Mouse (Mus musculus) spleen, postnatal 4 days (tissue): ENCODE data around the gene Muc5b.
"Not testable (repeated sequence)": the region's sequence is repeated elsewhere in the genome, so short reads cannot be mapped to it uniquely, and the experiment has no call there.

ENCODE experiments used
- DNase-seq, 2 experiments: peaks; one replicate each; pipeline ENCODE4 v3.0.0; 2022; ENCODE audit warnings: low spot score in 2 of 2

The Muc5b gene

DNA sequence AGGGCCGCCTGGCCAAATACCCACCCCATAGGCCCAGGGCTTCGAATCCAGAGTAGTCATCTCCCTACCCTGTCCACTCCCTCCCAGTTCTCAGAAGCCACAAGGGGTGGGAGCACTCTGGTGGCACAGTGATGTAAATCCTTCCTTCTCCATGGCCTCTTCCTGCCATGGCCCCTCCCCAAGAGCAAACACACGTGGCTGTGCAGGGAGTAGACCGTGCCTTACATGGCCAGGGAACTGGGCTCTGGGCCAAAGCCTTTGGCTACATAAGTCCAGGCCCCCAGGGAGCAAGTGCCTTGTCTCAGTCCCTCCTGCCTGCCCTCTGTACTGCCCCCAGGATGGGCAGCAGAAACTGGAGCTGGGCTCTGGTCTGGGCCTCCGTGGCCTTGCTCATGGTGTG lies at the start of gene Muc5b:
Gene Muc5b, plus strand, starts transcription at position 292 of the 400 bp plus-strand sequence.
- DNase-seq: no peak

DNA sequence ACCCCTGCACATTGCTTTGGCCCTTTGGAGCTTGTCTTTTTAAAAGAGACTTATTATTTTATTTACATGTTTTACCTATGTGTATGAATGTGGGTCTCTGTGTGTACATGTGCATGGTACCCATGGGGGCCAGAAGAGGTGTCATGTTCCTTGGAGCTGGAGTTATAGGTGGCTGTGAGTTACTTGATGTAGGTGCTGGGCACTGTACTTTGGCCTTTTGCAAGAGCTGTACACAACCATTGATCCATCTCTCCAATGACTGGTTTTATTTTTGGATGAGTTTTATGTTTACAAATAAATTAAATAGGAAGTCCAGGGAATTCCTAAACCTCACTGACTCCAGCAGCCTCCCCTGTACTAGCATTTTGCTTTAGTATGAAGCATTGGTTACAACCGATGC lies 44.6 kb upstream of the Muc5b start:
- no peak for DNase-seq

DNA sequence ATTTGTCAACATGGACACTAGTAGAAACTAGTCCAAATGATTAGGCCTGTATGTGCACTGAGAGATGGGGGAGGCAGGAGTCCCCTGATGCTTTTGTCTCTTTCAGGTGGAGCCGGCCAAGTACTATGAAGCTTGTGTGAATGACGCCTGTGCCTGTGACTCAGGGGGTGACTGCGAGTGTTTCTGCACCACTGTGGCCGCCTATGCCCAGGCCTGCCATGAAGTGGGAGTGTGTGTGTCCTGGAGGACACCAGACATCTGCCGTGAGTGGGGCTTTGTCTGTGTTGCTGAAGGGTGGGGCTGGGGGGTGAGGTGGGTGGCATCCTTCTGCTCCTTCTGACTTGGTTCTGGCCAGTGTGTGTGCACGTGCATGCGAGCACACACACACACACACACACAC lies 35.7 kb upstream of the Muc5b start:
- no peak for DNase-seq

DNA sequence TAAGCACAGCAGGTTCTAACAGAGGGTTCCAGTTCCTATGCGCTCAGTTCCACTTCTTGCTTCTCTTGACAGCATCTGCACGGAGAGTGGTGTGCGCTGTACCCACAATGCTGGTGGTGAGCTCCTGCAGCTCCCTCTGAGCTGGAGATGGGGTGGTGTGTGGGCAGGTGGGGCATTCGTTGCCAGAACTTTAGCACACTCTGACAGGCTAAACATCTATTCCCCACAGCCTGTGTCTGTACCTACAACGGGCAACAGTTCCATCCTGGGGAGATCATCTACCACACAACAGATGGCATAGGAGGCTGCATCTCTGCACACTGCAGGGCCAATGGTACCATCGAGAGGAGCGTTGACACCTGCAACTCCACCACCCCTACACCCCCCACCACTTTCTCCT lies 33.5 kb upstream of the Muc5b start:
- DNase-seq: no peak

DNA sequence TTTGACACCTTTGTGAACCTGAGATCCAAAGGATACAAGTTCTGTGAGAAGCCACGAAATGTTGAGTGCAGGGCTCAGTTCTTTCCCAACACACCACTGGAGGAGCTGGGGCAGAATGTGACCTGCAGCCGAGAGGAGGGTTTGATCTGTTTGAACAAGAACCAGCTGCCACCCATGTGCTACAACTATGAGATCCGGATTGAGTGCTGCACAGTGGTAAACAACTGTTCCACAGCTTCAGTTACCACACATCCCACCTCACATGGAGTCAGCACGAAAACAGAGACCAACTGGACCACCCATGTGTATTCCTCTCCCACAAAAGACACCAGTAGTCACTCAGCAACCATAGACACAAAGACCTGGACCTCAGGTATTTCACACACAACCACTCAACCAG lies 31.0 kb upstream of the Muc5b start:
- not testable (repeated sequence) for DNase-seq

DNA sequence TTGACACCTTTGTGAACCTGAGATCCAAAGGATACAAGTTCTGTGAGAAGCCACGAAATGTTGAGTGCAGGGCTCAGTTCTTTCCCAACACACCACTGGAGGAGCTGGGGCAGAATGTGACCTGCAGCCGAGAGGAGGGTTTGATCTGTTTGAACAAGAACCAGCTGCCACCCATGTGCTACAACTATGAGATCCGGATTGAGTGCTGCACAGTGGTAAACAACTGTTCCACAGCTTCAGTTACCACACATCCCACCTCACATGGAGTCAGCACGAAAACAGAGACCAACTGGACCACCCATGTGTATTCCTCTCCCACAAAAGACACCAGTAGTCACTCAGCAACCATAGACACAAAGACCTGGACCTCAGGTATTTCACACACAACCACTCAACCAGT lies 28.9 kb upstream of the Muc5b start:
- not testable (repeated sequence) for DNase-seq

DNA sequence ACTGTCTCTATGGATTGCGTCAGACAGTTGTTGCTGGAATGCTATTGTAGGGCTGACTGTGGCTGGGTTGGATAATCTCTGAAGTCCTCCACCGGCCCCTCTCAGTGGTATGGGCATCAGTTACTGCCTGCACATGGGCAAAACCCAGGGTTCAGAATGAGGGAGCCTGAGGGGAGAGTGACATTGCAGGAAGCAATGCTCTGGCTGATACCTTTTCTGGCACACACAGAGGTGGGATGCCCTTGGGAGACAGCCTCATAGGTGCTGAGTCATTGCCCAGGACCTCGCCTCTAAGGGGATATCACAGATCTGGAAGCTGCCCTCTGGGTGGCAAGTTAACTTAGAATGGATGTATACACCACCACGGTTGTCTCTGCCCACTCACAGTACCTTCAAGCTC lies 25.5 kb upstream of the Muc5b start:
- no peak for DNase-seq

DNA sequence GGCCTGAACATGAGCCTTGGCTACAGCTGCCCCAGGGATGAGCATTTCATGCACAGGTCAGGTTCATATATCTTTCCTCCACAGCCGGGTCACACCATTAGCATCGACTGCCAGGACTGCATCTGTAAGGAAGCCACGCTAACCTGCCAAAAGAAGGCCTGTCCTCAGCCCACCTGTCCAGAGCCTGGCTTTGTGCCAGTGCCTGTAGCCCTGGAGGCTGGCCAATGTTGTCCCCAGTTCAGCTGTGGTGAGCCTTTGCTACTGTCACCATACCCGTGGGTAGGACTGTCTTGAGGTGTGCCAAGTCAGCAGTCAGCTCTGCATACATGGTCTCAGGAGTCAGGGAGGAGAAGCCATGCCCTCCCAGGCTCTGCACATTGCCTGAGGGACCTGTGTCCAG lies 23.5 kb upstream of the Muc5b start:
- DNase-seq: no peak

DNA sequence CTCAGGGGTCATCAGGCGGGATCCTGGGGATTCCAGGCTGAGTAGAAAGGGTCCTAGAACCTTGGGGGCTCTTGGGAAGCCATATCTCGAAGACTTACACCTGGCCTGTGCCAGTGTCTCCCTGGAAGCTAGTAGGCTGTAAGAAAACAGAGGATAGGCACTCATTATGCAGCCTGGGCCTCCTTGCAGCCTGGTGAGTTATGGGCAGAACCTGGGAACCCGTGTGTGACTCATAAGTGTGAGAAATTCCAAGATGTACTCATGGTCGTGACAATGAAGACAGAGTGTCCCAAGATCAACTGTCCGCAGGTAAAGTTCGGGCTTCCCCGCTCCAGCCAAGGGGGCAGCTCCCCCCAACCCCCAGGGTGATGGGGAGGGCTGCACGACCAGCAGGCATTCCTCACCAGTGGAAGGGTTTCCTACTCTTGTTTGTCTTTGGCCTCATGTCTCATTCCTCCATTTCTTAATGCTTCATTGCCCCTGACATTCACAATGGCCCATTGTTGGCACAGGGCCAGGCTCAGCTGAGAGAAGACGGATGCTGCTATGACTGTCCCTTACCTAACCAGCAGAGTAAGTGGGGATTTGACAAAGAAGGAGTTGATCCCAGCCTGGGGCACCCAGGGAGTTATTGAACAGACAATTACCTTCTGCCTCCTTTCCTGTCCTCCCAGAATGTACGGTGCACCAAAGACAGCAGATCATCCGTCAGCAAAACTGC lies 21.4 kb upstream of the Muc5b start:
- DNase-seq: no peak

DNA sequence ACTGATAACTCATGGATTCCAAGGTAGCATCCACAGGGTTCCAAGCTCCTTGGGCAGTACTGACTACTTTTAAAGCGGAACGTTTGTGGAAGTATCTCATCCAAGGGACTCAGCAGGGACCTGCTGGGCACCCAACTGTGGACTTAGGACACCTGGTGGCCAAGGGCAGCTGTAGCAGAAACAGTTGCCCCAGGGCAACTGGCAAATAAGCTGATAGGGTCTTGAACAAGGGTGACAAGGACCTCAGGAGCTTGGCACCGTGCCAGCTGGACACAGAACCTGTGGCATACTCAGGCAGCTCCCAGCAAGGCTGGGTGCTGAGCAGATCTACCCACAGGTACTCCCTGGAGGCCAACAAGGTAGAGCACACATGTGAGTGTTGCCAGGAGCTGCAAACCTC lies 20.6 kb upstream of the Muc5b start:
- DNase-seq: no peak

DNA sequence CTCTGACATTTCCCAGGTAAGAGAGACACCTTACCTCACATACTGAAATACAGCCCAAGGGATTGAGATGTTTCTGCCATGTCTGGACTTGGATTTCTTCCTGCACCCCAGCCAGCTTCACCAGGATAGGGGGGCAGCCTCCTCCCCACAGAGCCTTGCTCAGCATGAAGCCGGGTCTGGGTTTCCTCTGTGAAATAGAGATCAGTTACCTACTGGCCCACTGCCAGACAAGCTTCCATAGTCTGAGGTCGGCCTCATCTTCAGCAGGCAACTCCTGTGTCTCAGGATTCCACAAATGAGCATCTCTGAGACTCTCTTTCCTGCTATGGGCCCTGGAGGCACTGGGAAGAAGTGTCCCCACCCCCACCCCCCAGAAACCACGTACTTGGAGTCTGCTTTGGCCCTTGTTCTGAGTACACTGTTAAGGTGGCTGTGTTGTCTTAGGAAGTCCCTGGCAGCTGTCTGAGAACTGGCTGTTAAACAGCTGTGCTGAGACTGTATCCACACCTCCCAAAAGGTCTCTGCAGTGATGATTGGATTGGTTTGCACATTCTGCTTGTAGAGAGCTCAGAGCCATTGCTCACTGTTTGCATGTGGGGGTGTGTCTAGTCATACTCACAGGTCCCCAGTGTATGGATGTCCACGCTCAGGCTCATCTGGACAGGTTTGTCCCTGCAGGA lies 16.1 kb upstream of the Muc5b start:
- no peak for DNase-seq

DNA sequence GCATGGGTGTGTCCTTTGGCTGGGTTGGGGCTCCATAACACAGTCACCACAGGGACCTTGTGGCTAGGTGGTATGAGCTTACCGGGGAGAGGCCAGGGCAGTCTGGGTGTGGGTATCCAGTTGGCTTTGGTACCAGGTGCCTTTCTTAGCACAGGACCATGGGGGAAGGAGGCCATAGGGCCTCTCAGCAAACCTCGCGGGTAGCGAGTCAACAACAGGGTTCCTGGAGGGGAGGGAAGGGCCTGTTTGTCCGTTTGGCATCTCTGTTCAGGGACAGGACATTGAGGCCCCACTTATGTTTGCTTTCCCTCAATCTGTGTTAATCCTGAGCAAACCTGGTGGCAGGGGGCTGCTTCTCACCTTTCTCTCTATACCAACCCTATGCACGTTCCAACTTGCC lies 15.2 kb upstream of the Muc5b start:
- DNase-seq: no peak

DNA sequence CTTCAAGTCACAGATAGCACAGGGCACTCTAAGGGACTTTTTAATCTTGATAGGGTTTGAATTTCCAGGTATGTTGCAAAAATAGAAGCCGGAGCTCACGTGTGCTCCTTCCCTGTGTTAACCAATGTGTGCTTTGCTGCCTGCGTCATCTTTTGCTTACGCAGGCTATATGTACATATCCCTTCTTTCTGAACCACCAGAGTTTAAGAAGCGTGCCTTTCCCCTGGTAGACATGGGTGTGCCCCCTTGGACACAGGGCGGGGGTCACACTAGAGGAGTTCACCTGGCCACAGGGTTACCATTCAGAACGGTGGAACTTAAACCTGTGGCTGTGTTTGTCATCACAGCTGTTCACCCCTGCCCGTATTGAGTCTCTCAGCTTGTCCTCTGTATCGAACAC lies 14.5 kb upstream of the Muc5b start:
- DNase-seq: no peak

DNA sequence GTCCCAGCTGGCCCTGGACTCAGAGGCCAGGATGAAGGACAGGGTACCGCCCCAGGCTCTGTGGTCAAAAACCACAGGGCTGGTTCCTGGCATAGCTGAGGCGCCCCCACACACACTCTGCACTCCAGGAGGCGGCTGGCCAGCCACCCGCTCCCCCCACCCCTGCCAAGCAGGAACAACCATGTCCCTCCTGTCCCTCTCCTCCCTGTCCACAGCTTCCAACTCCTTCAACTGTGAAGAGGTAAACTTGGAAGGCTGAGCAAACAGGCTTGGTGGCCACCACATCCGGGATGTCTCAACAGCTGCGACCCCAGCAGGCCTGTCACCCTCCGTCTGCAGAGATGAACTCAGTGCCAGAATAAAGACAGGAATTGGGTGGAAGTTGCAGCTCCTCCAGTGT lies 2.9 kb upstream of the Muc5b start:
- no peak for DNase-seq

DNA sequence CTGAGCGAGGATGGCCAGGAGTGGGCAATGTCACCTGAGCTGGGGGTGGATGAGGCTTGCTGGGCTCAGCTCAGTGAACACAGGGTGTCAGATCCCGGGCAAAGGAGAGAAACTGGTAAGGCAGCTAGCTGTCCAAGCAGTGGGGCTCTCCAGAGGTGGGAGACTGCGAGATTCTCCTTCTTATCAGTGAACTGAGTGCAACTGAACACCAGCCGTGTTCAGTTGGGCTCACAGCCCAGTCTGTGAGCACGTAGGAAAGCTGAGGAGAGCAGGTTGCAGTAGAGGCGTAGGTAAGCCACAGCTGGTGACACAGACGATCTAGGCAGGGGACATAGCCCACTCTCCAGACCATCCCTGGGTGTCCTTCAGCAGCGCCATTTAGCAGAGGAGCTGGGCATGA lies 2.4 kb upstream of the Muc5b start:
- no peak for DNase-seq

DNA sequence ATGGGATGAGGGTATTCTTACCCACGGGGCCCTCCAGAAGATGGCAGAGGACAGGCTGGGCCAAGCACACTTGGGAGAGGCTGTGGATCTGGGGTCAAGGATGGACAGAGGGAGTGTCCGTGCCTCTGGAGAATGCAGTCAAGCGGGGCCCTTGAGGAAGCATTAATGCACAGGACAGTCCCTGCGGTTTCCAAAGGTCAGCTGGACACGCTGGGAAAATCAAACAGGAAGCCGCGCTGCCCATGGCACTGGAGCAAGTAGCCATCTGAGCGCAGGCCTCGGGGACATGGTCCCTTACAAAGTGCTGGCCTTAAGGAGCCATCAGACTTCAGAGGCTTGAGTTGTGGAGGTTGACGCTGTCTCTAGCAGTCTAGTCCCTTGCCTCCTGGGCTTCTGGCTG lies 1.5 kb downstream of the Muc5b start:
- no peak for DNase-seq

DNA sequence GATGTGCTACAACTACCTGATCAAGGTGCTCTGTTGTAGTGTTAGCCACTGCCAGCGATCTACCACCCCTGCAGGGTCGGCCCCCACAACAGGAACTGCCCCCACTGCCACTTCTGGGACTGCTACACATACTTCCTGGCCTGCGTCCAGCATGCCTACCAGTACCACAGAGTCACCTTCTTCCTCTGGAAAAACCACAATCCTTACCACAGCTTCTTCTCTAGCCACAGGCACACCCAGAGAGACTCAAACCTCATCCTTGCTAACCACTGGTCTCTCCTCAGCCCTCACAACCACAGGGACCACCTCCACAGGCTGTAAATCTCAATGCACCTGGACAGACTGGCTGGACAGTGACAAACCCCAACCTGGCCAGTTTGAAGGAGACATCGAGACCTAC lies 22.2 kb downstream of the Muc5b start:
- no peak for DNase-seq

DNA sequence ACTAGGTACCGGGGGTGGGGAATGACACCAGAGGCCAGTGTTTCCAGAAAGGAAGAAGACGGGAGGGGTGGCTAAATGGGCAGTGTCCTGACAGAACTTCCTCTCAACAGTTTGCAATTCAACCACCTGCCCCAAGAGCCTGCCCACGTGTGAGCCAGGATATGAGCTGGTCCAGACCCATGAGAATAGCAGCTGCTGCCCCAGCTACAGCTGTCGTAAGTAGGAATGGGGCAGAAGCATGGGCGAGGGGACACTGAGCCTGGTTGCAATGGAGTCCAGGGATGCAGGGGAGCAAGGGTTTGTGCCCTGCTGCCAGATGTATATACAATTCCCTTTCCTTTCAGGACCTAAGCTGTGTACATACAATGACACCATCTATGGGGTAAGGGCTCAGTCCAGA lies 30.8 kb downstream of the Muc5b start:
- no peak for DNase-seq

DNA sequence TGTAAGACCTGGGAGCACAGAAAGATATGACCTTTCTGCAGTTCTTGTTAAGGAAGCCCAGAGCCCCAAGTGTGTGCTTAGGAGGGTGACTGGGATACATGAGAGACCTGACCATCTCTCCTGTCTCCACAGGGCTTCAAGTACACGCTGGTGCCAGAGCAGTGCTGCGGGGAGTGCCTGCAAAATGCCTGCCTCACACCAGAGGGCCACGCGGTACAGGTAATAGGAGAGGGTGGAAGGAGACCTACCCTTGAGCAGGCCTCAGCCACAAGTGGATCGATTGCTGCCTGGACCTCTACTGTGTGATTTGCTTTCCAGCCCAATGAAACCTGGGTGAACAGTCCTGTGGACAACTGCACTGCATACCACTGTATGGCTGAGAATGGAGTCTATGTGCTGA lies 31.7 kb downstream of the Muc5b start:
- no peak for DNase-seq

DNA sequence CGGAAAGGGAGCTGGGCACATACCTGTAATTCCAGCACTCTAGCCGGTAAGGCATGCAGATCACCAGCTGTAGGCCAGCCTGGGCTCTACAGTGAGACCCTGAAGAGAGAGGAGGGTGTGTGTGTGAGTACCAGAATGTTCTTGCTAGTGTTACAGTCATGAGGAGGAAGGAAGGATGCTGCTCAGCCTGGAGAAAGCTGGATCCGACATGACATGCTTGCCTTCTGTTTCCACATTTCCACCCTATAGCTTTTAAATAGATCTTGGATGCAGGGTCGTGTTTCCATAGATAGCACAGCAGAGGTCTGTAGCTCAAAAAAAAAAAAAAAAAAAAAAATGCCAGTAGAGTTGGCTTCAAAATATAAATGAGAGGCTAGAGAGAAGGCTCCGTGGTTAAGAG lies 36.0 kb downstream of the Muc5b start:
- no peak for DNase-seq

DNA sequence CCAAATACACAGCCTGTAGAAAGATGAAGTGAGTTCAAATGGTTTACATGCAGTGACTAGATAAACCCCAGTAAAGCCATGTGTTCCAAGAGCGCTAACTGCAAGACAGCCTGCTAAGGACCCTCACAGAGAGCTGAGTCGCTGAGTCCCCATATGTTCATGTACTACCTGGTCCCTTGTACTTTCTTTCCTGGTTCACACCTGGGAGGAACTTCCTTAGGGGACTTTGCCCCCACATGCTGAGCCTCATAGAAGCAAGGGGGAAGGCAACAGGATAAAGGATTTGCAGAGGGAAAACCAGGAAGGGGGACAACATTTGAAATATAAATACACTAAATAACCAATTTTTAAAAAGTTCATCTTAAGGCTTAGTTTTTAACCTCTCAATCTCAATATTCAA lies 39.9 kb downstream of the Muc5b start:
- no peak for DNase-seq

DNA sequence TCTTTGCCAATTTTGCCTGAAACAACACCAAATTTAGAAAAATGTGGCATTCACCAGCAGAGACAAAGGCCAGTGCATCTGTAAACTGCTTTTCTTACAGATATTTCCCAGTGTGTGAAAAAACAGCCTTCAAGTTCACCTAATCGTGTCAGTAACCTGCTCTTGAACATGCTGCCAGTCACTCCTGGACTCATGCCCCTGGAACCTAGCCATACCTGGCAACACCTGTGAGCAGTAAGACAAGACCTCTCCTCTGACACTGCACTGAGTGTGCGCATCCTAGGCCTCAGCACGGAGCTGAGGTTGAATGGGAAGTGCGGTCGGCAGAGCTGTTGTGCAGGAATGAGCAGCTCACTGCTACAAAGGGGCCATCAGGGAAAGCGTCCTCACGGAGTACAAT lies 53.3 kb downstream of the Muc5b start:
- DNase-seq: no peak

DNA sequence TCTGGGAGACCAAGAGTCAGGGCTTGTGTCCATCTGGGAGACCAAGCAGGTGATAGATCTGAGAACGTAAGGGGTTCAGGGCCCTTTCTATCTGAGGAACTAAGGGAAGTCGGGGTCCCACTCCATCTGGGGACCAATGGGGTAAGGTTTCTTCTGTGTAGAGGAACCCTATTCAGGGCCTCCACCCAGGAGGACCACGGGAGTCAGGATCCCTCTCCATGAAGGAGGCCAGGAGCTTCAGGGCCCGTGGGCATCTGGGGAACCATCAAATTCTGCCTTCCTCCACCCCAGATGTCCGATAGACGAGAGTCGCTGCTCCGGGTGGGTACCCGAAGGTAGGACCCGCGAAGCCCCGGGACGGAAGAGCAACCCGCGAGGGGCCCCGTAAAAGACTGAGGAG lies 63.0 kb downstream of the Muc5b start:
- no peak for DNase-seq

DNA sequence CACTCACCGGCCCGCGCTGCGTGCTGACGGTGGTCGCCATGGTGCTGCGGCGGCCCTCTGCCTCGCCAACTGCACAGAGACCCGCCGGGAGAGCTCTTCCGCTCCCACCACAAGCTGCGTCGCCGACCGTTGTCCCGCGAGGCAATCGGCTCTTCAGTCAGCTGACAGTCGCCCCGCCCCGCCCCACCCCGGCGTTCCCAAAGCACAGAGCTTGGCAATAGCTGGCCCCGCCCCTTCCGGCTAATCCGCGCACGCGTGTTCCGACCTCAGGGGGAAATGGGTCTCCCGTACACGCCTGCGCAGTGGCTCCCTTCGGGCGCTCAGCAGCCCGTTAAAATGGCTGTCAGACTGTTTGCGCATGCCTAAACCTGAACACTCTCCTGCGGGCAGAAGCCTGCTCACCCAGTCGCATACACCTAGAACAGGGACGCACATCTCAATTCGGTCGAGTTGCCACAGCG lies 63.4 kb downstream of the Muc5b start:
- DNase-seq: peak; percentile 100
